Mouse (Mus musculus) midbrain, embryonic 13.5 days (tissue): ENCODE measurements around the gene Cdk8. TPM values are rescaled to one million over a fixed set of nuclear protein-coding genes. Genes with fewer than 3 reads are reported as not detected.

ENCODE experiments used
- ATAC-seq: fragments of 200-750 bp; cut with Nextera tagmentation; 2 replicates; pipeline ENCODE4 v1.8.0; 2017; ENCODE audit warnings: mild to moderate bottlenecking, moderate TSS enrichment, moderate library complexity
- H3K27ac ChIP-seq: fragments of 300-500 bp; sonication (generic); 2 replicates; pipeline ENCODE4 v1.5.1; 2015; ENCODE audit warnings: inconsistent platforms, mild to moderate bottlenecking, moderate library complexity
- H3K27me3 ChIP-seq: fragments of 300-500 bp; sonication (generic); 2 replicates; pipeline ENCODE4 v1.6.1; 2015; ENCODE audit warnings: mild to moderate bottlenecking, inconsistent platforms
- H3K36me3 ChIP-seq: fragments of 300-500 bp; sonication (generic); 2 replicates; pipeline ENCODE4 v1.6.1; 2015; ENCODE audit warnings: mild to moderate bottlenecking, inconsistent platforms
- H3K4me1 ChIP-seq: fragments of 300-500 bp; sonication (generic); replicated peaks from 2 replicates; pipeline ENCODE4 v1.6.1; 2015; ENCODE audit warnings: inconsistent platforms
- H3K4me2 ChIP-seq: fragments of 300-500 bp; sonication (generic); replicated peaks from 2 replicates; pipeline ENCODE4 v1.6.1; 2015; ENCODE audit warnings: moderate library complexity, mild to moderate bottlenecking, inconsistent platforms
- H3K4me3 ChIP-seq: fragments of 300-500 bp; sonication (generic); replicated peaks from 2 replicates; pipeline ENCODE4 v1.5.1; 2015; ENCODE audit warnings: mild to moderate bottlenecking, inconsistent platforms
- H3K9ac ChIP-seq: fragments of 300-500 bp; sonication (generic); replicated peaks from 2 replicates; pipeline ENCODE4 v1.6.1; 2015; ENCODE audit warnings: mild to moderate bottlenecking, inconsistent platforms
- H3K9me3 ChIP-seq: fragments of 300-500 bp; sonication (generic); 2 replicates; pipeline ENCODE4 v1.6.1; 2016; ENCODE audit warnings: mild to moderate bottlenecking, inconsistent platforms
- WGBS: fragments of 180-500 bp; shearing (Covaris S2); methylation state at CpG from one replicate; pipeline ENCODE4 v1.1.7; 2015; 5-methylcytosine and 5-hydroxymethylcytosine counted together
- polyA plus RNA-seq: library from polyadenylated mRNA; unstranded; fragments of >200 nt; fragmentation: Nextera tagmentation; extraction: Ambion mirVana; gene quantifications from 2 replicates; pipeline ENCODE4 v1.2.1, GENCODE M21; 2015

The Cdk8 gene
- polyA plus RNA-seq, 1 experiment from 2014 or later = 25.6 TPM

DNA sequence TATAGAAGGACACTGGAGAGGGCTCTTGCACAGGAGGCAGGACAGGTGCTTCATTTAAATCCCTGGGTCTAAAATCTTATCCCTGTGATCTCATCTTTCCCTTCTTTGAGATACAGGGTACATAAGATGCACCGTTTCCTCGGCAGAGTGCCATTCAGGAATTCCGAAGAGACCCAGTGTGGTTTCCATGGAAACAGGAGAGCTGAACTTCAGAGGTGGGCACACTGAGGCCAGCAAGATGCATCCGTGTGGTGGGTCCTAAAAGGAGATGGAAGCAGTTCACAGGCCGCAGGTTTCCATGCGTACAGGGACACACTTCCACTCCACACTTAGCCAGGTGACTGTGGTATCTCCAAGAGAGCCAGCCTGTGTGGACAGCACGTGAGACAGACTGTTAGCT is 101.5 kb downstream of the Cdk8 start:
- Histone ChIP-seq H3K9me3 (no peaks in the 10 kb centered on the region), H3K9ac (no peak overlapping the region), H3K27me3 (no peaks in the 10 kb centered on the region), H3K4me2 (no peak overlapping the region), H3K27ac (no peak overlapping the region), H3K36me3 (no peaks in the 10 kb centered on the region), H3K4me3 (no peak overlapping the region), H3K4me1 (0 out of 2 replicates have a peak, but pooled peaks cover 4% of the 10 kb centered on the region)
- ATAC-seq = 0 out of 2 replicates have a peak, but pooled peaks have one; percentile 21
- WGBS = 57% methylated on average over 7 of the region's 7 CpGs

GRCm38 (mm10) chr5:146334410-146334809 is 103.4 kb downstream of the Cdk8 start:
- Histone ChIP-seq H3K4me1 (0 out of 2 replicates have a peak, but pooled peaks cover 4% of the 10 kb centered on the region), H3K4me2 (no peak overlapping the region), H3K27me3 (no peaks in the 10 kb centered on the region), H3K4me3 (no peak overlapping the region), H3K36me3 (no peaks in the 10 kb centered on the region), H3K9ac (no peak overlapping the region), H3K9me3 (no peaks in the 10 kb centered on the region), H3K27ac (no peak overlapping the region)
- 90% methylated on average over 1 of the region's 1 CpGs for WGBS
- ATAC-seq = no peak

DNA sequence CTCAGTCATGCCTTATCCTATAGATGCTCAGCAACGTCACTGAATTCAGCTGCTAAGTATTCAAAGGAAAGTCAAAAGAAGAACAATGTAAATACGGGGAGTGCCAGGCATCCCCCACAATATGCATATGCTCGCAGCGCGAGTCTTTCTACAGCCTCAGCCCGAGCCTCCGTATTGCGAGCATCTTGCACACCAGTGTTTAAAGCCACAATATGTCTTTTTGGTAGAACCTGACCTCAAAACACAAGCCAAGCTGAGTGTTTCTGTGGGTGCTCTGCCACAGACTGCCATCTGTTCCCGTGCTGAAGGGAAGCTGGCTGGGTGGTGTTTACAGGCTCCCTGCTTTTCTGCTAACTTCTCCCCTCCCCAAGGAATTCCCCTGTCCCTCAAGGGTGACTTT is 107.0 kb downstream of the Cdk8 start:
- no peaks in the 10 kb centered on the region for H3K4me1 ChIP-seq
- no peak overlapping the region for H3K27ac ChIP-seq
- H3K9ac ChIP-seq = no peak overlapping the region
- 61% methylated on average over 9 of the region's 9 CpGs for WGBS
- H3K4me2 ChIP-seq = no peak overlapping the region
- no peak overlapping the region for H3K4me3 ChIP-seq
- H3K9me3 ChIP-seq = no peaks in the 10 kb centered on the region
- H3K27me3 ChIP-seq = no peaks in the 10 kb centered on the region
- no peak for ATAC-seq
- H3K36me3 ChIP-seq = no peaks in the 10 kb centered on the region

DNA sequence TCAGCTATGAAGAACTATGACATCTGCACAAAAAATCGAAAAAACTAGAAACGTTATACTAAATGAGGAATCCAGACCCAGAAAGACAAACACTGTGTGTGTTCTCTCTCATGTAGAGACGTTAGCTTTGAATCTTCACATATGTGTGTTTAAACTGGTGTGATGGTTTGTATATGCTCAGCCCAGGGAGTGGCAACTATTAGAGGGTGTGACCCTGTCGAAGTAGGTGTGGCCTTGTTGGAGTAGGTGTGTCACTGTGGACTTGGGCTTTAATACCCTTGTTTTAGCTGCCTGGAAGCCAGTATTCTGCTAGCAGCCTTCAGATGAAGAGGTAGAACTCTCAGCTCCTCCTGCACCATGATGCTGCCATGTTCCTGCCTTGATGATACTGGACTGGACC is 109.0 kb downstream of the Cdk8 start:
- no peak overlapping the region for H3K27ac ChIP-seq
- H3K4me3 ChIP-seq = no peak overlapping the region
- WGBS = 90% methylated on average over 4 of the region's 4 CpGs
- H3K9ac ChIP-seq = no peak overlapping the region
- ATAC-seq = no peak
- no peaks in the 10 kb centered on the region for H3K27me3 ChIP-seq
- no peaks in the 10 kb centered on the region for H3K9me3 ChIP-seq
- H3K4me1 ChIP-seq = no peaks in the 10 kb centered on the region
- no peak overlapping the region for H3K4me2 ChIP-seq
- H3K36me3 ChIP-seq = no peaks in the 10 kb centered on the region

DNA sequence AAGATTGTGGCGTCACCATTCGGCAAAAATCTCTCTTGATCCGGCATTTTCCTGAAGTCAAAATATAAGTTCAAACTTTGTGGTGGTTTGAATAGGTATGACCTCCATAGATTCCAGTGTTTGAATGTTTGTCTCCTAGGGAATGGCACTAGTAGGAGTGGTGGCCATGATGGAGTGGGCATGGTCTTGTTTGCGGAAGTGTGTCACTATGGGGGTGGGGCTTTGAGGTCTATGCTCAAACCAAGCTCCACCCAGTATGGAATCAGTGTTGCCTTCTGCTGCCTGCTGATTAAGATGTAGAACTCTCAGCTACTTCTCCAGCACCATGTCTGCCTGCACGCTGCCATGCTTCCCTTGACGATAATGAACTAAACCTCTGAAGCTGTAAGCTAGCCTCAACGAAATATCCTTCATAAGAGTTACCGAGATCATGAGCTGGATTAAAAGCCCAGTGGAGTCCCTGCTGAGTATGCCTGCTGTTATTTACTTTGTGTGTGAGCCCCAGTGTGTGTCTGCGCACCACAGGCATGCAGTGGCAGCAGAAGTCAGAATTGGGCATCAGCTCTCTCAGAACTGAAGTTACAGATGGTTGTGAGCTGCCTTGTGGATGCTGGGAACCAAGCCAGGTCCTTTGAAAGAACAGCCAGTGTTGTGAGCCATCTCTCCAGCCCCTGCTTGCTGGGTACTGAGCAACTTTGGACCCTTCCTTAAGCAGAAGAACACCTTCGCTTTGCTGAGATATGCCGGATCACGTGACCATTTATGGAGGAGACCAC is 114.1 kb downstream of the Cdk8 start:
- Histone ChIP-seq H3K27ac (no peak overlapping the region), H3K4me3 (no peak overlapping the region), H3K9ac (no peak overlapping the region), H3K4me2 (no peak overlapping the region), H3K4me1 (no peaks in the 10 kb centered on the region), H3K36me3 (no peaks in the 10 kb centered on the region), H3K9me3 (no peaks in the 10 kb centered on the region), H3K27me3 (no peaks in the 10 kb centered on the region)
- no peak for ATAC-seq
- WGBS = 89% methylated on average over 12 of the region's 12 CpGs

DNA sequence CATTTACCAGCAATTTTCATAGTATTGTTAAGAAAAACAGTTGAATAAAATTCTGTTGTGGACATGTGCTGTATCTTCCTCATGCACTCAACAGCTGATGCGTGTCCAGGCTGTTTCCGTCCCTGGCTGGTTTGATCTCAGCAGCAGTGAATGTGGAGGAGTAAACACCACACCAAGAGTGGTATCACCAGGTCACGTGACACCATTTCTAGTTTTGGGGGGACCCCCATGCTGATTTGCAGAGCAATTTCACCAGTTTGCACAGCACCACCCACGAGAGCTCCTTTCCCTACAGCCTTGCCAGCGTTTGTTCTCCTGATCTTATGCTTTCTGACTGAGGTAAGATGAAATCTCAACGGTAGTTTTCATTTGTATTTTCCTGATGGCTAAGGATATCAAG is 116.1 kb downstream of the Cdk8 start:
- ATAC-seq = no peak
- Histone ChIP-seq H3K4me3 (no peak overlapping the region), H3K27me3 (no peaks in the 10 kb centered on the region), H3K36me3 (no peaks in the 10 kb centered on the region), H3K4me1 (no peaks in the 10 kb centered on the region), H3K9me3 (no peaks in the 10 kb centered on the region), H3K4me2 (no peak overlapping the region), H3K9ac (no peak overlapping the region), H3K27ac (no peak overlapping the region)
- WGBS = 85% methylated on average over 6 of the region's 6 CpGs

DNA sequence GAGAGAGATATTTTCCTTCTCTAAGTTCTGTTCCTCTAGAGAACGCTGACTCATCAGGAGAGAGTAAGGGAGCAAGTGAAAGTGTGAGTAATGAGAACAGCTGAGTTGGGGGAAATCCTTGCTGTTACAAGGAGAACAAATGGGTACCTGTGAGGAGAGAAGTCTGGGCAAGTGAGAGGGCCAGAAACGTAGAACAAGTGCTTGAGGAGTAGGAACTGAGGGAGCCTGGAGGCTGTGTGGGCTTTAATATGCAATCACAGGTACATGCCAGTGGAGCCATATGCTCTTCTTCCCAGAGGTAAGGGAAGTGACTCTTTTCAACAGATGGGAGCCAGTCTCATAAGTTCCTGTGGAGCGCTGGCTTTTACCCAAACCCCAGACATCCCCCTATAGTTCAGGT is 118.2 kb downstream of the Cdk8 start:
- ATAC-seq = no peak

GRCm38 (mm10) chr5:146350784-146351183 is 119.8 kb downstream of the Cdk8 start:
- ATAC-seq = no peak

More for the DNA sequence above, 118.2 kb downstream of the Cdk8 start:
- 84% methylated on average over 3 of the region's 3 CpGs for WGBS
- Histone ChIP-seq H3K9me3 (no peaks in the 10 kb centered on the region), H3K9ac (no peak overlapping the region), H3K4me2 (no peak overlapping the region), H3K27me3 (no peaks in the 10 kb centered on the region), H3K4me3 (no peak overlapping the region), H3K4me1 (no peaks in the 10 kb centered on the region), H3K27ac (no peak overlapping the region), H3K36me3 (no peaks in the 10 kb centered on the region)

DNA sequence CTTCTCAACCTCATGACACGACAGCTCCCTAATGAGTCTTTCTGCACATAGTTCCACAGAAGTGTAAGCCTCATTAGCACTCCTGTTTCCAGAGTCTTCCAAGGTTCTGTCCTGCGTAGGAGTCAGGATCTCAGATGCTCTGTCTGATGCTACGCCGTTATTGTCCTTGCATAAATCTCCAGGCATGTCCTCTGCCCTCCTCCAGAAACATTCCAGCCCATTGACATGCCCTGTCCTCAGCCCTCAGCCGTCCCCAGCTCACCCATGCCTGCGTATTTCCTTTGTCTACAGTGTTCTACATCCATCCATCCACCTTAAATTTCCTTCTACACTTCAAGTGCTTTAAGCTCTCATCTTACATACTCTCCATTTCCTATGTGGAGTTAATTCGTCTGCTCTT is 121.0 kb downstream of the Cdk8 start:
- 86% methylated on average over 7 of the region's 7 CpGs for WGBS

More at GRCm38 (mm10) chr5:146350784-146351183, 119.8 kb downstream of the Cdk8 start:
- Histone ChIP-seq H3K9me3 (no peaks in the 10 kb centered on the region), H3K4me2 (no peak overlapping the region), H3K27me3 (no peaks in the 10 kb centered on the region), H3K36me3 (no peaks in the 10 kb centered on the region), H3K9ac (no peak overlapping the region), H3K27ac (no peak overlapping the region), H3K4me3 (no peak overlapping the region), H3K4me1 (no peaks in the 10 kb centered on the region)
- 85% methylated on average over 11 of the region's 11 CpGs for WGBS

More for the DNA sequence above, 121.0 kb downstream of the Cdk8 start:
- no peak overlapping the region for H3K27ac ChIP-seq
- no peaks in the 10 kb centered on the region for H3K27me3 ChIP-seq
- no peak for ATAC-seq
- no peaks in the 10 kb centered on the region for H3K9me3 ChIP-seq
- H3K4me1 ChIP-seq = no peaks in the 10 kb centered on the region
- no peak overlapping the region for H3K9ac ChIP-seq
- no peak overlapping the region for H3K4me2 ChIP-seq
- no peak overlapping the region for H3K4me3 ChIP-seq
- H3K36me3 ChIP-seq = no peaks in the 10 kb centered on the region

Other genes with a start within 250 kb of the Cdk8 start
- gene Cyp3a25, start 221.6 kb upstream of the Cdk8 start, polyA plus RNA-seq = not detected in 2 replicates
- not detected in 2 replicates for gene Cyp3a59, start 152.0 kb upstream of the Cdk8 start, polyA plus RNA-seq
- gene Gm5565, start 70.7 kb upstream of the Cdk8 start, polyA plus RNA-seq = not detected in 2 replicates
- gene Gm6309, start 60.5 kb upstream of the Cdk8 start, polyA plus RNA-seq = not detected in 2 replicates
- gene 1700001J03Rik, start 45.9 kb upstream of the Cdk8 start, polyA plus RNA-seq = 0.28 and 0.32 TPM in 2 replicates
- 26.2 and 27.9 TPM in 2 replicates for gene Rnf6, start 9.7 kb upstream of the Cdk8 start, polyA plus RNA-seq
- 11.5 and 12.1 TPM in 2 replicates for gene Wasf3, start 153.8 kb downstream of the Cdk8 start, polyA plus RNA-seq